In the genomic region with DNA sequence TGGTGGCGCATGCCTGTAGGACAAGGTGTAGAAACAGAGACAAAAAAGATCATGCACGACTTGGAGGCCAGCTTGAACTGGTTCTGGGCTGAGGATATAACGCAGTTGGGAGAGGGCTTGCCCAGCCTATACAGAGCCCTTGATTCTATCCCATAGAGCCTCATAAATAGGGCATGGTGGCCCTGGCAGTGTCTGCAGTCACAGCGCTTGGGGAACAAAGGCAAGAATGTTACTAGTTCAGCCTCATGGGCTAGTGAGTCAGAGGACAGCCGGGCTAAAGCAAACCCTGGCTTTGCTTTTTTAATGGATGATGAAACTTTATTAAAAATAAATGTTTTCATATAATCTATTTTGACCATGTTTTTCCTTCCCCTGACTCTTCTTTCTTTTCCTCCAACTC, we compare ENCODE assay signal across 22 mouse cellular contexts. TPM values are rescaled to one million over a fixed set of nuclear protein-coding genes. Genes with fewer than 3 reads are reported as not detected.
"Had no signal": no experiment of that assay in that cellular context is flagged by ENCODE, and none has a peak within 500 bp of the region (broad histone marks: within the 10 kb centered on the region; RNA-seq: fewer than 3 reads in every experiment).

No protein-coding gene starts in this region.

- H3K27ac ChIP-seq: liver, embryonic 15.5 days; lung, embryonic 15.5 days; macrophage; neural tube, embryonic 12.5 days had no signal

- H3K4me2 ChIP-seq: liver, embryonic 15.5 days; lung, embryonic 15.5 days; midbrain, embryonic 11.5 days; neural tube, embryonic 12.5 days had no signal

- H3K4me1 ChIP-seq: liver, embryonic 15.5 days; megakaryocyte, embryonic 14.5 days; neural tube, embryonic 12.5 days had no signal

- H3K36me3 ChIP-seq: liver, embryonic 15.5 days; lung, embryonic 15.5 days; neural tube, embryonic 12.5 days had no signal

- H3K27me3 ChIP-seq: liver, embryonic 15.5 days; lung, embryonic 15.5 days; megakaryocyte, embryonic 14.5 days; neural tube, embryonic 12.5 days had no signal

- H3K9ac ChIP-seq: liver, embryonic 15.5 days; liver, postnatal 0 days; lung, embryonic 15.5 days; neural tube, embryonic 12.5 days had no signal

- H3K9me3 ChIP-seq: liver, embryonic 15.5 days; lung, embryonic 15.5 days; neural tube, embryonic 12.5 days had no signal

- ATAC-seq: liver, postnatal 0 days; lung, postnatal 0 days; midbrain, embryonic 16.5 days had no signal

- DNase-seq: liver, postnatal 0 days; lung, adult 2 months; lung, postnatal 14 days; lung, postnatal 36 days; midbrain, embryonic 14.5 days; right cerebral cortex, adult 18-20 months; right cerebral cortex, postnatal 25 days; right cerebral cortex, postnatal 4 days; spleen, adult 18-20 months; thymus, adult 18-20 months; thymus, postnatal 14 days; thymus, postnatal 36 days had no signal

- H3K4me3 ChIP-seq: liver, embryonic 15.5 days; lung, embryonic 15.5 days; megakaryocyte, embryonic 14.5 days; neural tube, embryonic 12.5 days had no signal

RNA-seq across cellular contexts. Expression of gene Lyplal1, which starts 33.3 kb away (rescaled TPM):
- total RNA-seq: monocyte, adult 5-6 weeks; neutrophil, adult 5-6 weeks had no signal
